Mouse (Mus musculus): Measurements from ENCODE around the gene Tktl1. TPM values are rescaled to one million over a fixed set of nuclear protein-coding genes. Genes with fewer than 3 reads are reported as not detected.

Gene Tktl1
- polyA plus RNA-seq, 2 experiments, result not detected

- Histone ChIP-seq H3K4me1 (replicated peaks; ENCODE audit: control insufficient read depth in 2 of 2, insufficient read depth in 2 of 2, low read length in 1 of 2) (peaks cover 10 to 14% of the 10 kb centered on the region in 2 experiments), H3K4me2 (ENCODE audit: low read depth) (peak overlapping the region; percentile 83), H3K9ac (replicated peaks) (no peak overlapping the region), H3K4me3 (ENCODE audit: insufficient read depth in 1 of 2, low read depth in 2 of 2, low read length in 2 of 2) (no peak overlapping the region), H3K9me3 (ENCODE audit: control insufficient read depth, low read length) (no peaks in the 10 kb centered on the region), H3K36me3 (replicated peaks; ENCODE audit: control insufficient read depth, insufficient read depth, low read depth) (no peaks in the 10 kb centered on the region), H3K27me3 (ENCODE audit: control insufficient read depth, insufficient read depth, low read length) (no peaks in the 10 kb centered on the region), H3K27ac (no peak overlapping the region; the same call in 1 of the 2 replicates)
- 44% methylated on average over 2 of the region's 2 CpGs for WGBS (ENCODE audit: insufficient replicate concordance)
- TF ChIP-seq EP300 (IDR thresholded peaks at IDR 0.05; ENCODE audit: low read depth) (no peak), CTCF (IDR thresholded peaks at IDR 0.05; ENCODE audit: low read depth) (no peak)
- ATAC-seq (ENCODE audit: insufficient read depth) (no peak), DNase-seq (ENCODE audit: low read depth in 3 of 3, low spot score in 3 of 3) (no peak)
Measured at GRCm38 (mm10) chrX:74243396-74243795, 66.3 kb downstream of the Tktl1 start.

- Histone ChIP-seq H3K4me1 (replicated peaks; ENCODE audit: control insufficient read depth in 2 of 2, insufficient read depth in 2 of 2, low read length in 1 of 2) (peaks cover 10 to 14% of the 10 kb centered on the region in 2 experiments), H3K9ac (replicated peaks) (no peak overlapping the region), H3K4me2 (ENCODE audit: low read depth) (peak overlapping the region; percentile 83), H3K27me3 (ENCODE audit: control insufficient read depth, insufficient read depth, low read length) (no peaks in the 10 kb centered on the region), H3K27ac (no peak overlapping the region; the same call in 1 of the 2 replicates), H3K9me3 (ENCODE audit: control insufficient read depth, low read length) (no peaks in the 10 kb centered on the region), H3K4me3 (ENCODE audit: insufficient read depth in 1 of 2, low read depth in 2 of 2, low read length in 2 of 2) (peak overlapping the region in 1 of 2 experiments; percentile 10; a peak in 1 of 4 replicates), H3K36me3 (replicated peaks; ENCODE audit: control insufficient read depth, insufficient read depth, low read depth) (no peaks in the 10 kb centered on the region)
- WGBS (ENCODE audit: insufficient replicate concordance), result 17% methylated on average over 3 of the region's 3 CpGs
- ATAC-seq (ENCODE audit: insufficient read depth) (peak; percentile 58; the same call in 1 of the 2 replicates), DNase-seq (ENCODE audit: low read depth in 3 of 3, low spot score in 3 of 3) (peak; percentile 49 to 73 (median 49))
- TF ChIP-seq EP300 (IDR thresholded peaks at IDR 0.05; ENCODE audit: low read depth), result no peak
- TF ChIP-seq CTCF (IDR thresholded peaks at IDR 0.05; ENCODE audit: low read depth), result peak; percentile 16; the same call in 1 of the 2 replicates
Measured at GRCm38 (mm10) chrX:74243807-74244206, 66.7 kb downstream of the Tktl1 start.

- no peak for DNase-seq (ENCODE audit: low read depth in 3 of 3, low spot score in 3 of 3)
- Histone ChIP-seq H3K4me3 (ENCODE audit: insufficient read depth in 1 of 2, low read depth in 2 of 2, low read length in 2 of 2) (peak overlapping the region; percentile 48 to 59; a peak in 3 of 4 replicates), H3K4me2 (ENCODE audit: low read depth) (peak overlapping the region; percentile 83), H3K9ac (replicated peaks) (no peak overlapping the region), H3K36me3 (replicated peaks; ENCODE audit: control insufficient read depth, insufficient read depth, low read depth) (no peaks in the 10 kb centered on the region), H3K4me1 (replicated peaks; ENCODE audit: control insufficient read depth in 2 of 2, insufficient read depth in 2 of 2, low read length in 1 of 2) (peaks cover 10 to 18% of the 10 kb centered on the region in 2 experiments), H3K27me3 (ENCODE audit: control insufficient read depth, insufficient read depth, low read length) (no peaks in the 10 kb centered on the region; the same call in 1 of the 2 replicates), H3K9me3 (ENCODE audit: control insufficient read depth, low read length) (no peaks in the 10 kb centered on the region), H3K27ac (no peak overlapping the region)
- ATAC-seq (ENCODE audit: insufficient read depth), result no peak
- 24% methylated on average over 3 of the region's 3 CpGs for WGBS (ENCODE audit: insufficient replicate concordance)
- TF ChIP-seq CTCF (IDR thresholded peaks at IDR 0.05; ENCODE audit: low read depth) (no peak), EP300 (IDR thresholded peaks at IDR 0.05; ENCODE audit: low read depth) (no peak)
Measured at GRCm38 (mm10) chrX:74244614-74245083, 67.6 kb downstream of the Tktl1 start.

GRCm38 (mm10) chrX:74245107-74245506, 68.0 kb downstream of the Tktl1 start:
- H3K4me3 ChIP-seq (ENCODE audit: insufficient read depth in 1 of 2, low read depth in 2 of 2, low read length in 2 of 2), result peak overlapping the region; percentile 25 to 59; a peak in 3 of 4 replicates
- DNase-seq (ENCODE audit: low read depth in 3 of 3, low spot score in 3 of 3) (no peak), ATAC-seq (ENCODE audit: insufficient read depth) (no peak)
- TF ChIP-seq EP300 (IDR thresholded peaks at IDR 0.05; ENCODE audit: low read depth), result no peak
- TF ChIP-seq CTCF (IDR thresholded peaks at IDR 0.05; ENCODE audit: low read depth), result no peak
- no peaks in the 10 kb centered on the region; the same call in 1 of the 2 replicates for H3K27me3 ChIP-seq (ENCODE audit: control insufficient read depth, insufficient read depth, low read length)
- no peak overlapping the region; the same call in 1 of the 2 replicates for H3K9ac ChIP-seq (replicated peaks)
- WGBS (ENCODE audit: insufficient replicate concordance), result 19% methylated on average over 1 of the region's 1 CpGs
- H3K9me3 ChIP-seq (ENCODE audit: control insufficient read depth, low read length), result no peaks in the 10 kb centered on the region
- peaks cover 10 to 18% of the 10 kb centered on the region in 2 experiments for H3K4me1 ChIP-seq (replicated peaks; ENCODE audit: control insufficient read depth in 2 of 2, insufficient read depth in 2 of 2, low read length in 1 of 2)
- no peaks in the 10 kb centered on the region for H3K36me3 ChIP-seq (replicated peaks; ENCODE audit: control insufficient read depth, insufficient read depth, low read depth)
- H3K4me2 ChIP-seq (ENCODE audit: low read depth), result peak overlapping the region; percentile 83
- H3K27ac ChIP-seq, result no peak overlapping the region

- 24% methylated on average over 21 of the region's 21 CpGs for WGBS (ENCODE audit: insufficient replicate concordance)
- no peak for TF ChIP-seq CTCF (IDR thresholded peaks at IDR 0.05; ENCODE audit: low read depth)
- TF ChIP-seq EP300 (IDR thresholded peaks at IDR 0.05; ENCODE audit: low read depth), result no peak
Measured at GRCm38 (mm10) chrX:74245687-74246086, 68.6 kb downstream of the Tktl1 start.

More at GRCm38 (mm10) chrX:74245687-74246086, 68.6 kb downstream of the Tktl1 start:
- Histone ChIP-seq H3K27ac (no peak overlapping the region), H3K27me3 (ENCODE audit: control insufficient read depth, insufficient read depth, low read length) (no peaks in the 10 kb centered on the region; the same call in 1 of the 2 replicates), H3K4me2 (ENCODE audit: low read depth) (peak overlapping the region; percentile 83), H3K36me3 (replicated peaks; ENCODE audit: control insufficient read depth, insufficient read depth, low read depth) (no peaks in the 10 kb centered on the region), H3K4me1 (replicated peaks; ENCODE audit: control insufficient read depth in 2 of 2, insufficient read depth in 2 of 2, low read length in 1 of 2) (peaks cover 10 to 18% of the 10 kb centered on the region in 2 experiments), H3K4me3 (ENCODE audit: insufficient read depth in 1 of 2, low read depth in 2 of 2, low read length in 2 of 2) (peak overlapping the region; percentile 55 to 59), H3K9me3 (ENCODE audit: control insufficient read depth, low read length) (no peaks in the 10 kb centered on the region), H3K9ac (replicated peaks) (peak overlapping the region; percentile 24)
- peak; percentile 36 for ATAC-seq (ENCODE audit: insufficient read depth)
- DNase-seq (ENCODE audit: low read depth in 3 of 3, low spot score in 3 of 3), result no peak
